Mouse (Mus musculus): Measurements from ENCODE around the gene Atp1a1. TPM values are rescaled to one million over a fixed set of nuclear protein-coding genes. Genes with fewer than 3 reads are reported as not detected.

Atp1a1 gene
- polyA plus RNA-seq, 1 experiment from 2014 or later, result 150 TPM

- no peaks in the 10 kb centered on the region for H3K4me1 ChIP-seq (ENCODE audit: insufficient read depth)
- DNase-seq, result no peak
- WGBS, result 61% methylated on average over 1 of the region's 1 CpGs
- H3K4me3 ChIP-seq (ENCODE audit: low read depth, low read length), result no peak overlapping the region
- H3K27ac ChIP-seq (ENCODE audit: low read depth), result no peak overlapping the region
- ATAC-seq (ENCODE audit: insufficient read depth), result no peak
- no peaks in the 10 kb centered on the region for H3K36me3 ChIP-seq (ENCODE audit: insufficient read depth)
- H3K9me3 ChIP-seq (ENCODE audit: low read depth, low read length), result no peaks in the 10 kb centered on the region
- no peaks in the 10 kb centered on the region for H3K27me3 ChIP-seq (ENCODE audit: insufficient read depth, low read length)
- TF ChIP-seq CTCF (IDR thresholded peaks at IDR 0.05; ENCODE audit: low read depth), result no peak
- no peak overlapping the region for H3K9ac ChIP-seq
- no peak overlapping the region for H3K4me2 ChIP-seq
These were observed 41.2 kb upstream of the Atp1a1 start for GRCm38 (mm10) chr3:101645569-101646106.

GRCm38 (mm10) chr3:101644062-101644802, 39.7 kb upstream of the Atp1a1 start:
- H3K4me3 ChIP-seq (ENCODE audit: low read depth, low read length), result no peak overlapping the region
- H3K4me2 ChIP-seq, result no peak overlapping the region
- DNase-seq (no peak), ATAC-seq (ENCODE audit: insufficient read depth) (no peak)
- no peak overlapping the region for H3K27ac ChIP-seq (ENCODE audit: low read depth)
- H3K9me3 ChIP-seq (ENCODE audit: low read depth, low read length), result no peaks in the 10 kb centered on the region
- 57% methylated on average over 4 of the region's 4 CpGs for WGBS
- no peak for TF ChIP-seq CTCF (IDR thresholded peaks at IDR 0.05; ENCODE audit: low read depth)
- no peaks in the 10 kb centered on the region for H3K27me3 ChIP-seq (ENCODE audit: insufficient read depth, low read length)
- no peaks in the 10 kb centered on the region for H3K36me3 ChIP-seq (ENCODE audit: insufficient read depth)
- H3K4me1 ChIP-seq (ENCODE audit: insufficient read depth), result no peaks in the 10 kb centered on the region
- H3K9ac ChIP-seq, result no peak overlapping the region

GRCm38 (mm10) chr3:101643264-101643663, 38.8 kb upstream of the Atp1a1 start:
- ATAC-seq (ENCODE audit: insufficient read depth), result no peak

GRCm38 (mm10) chr3:101638223-101638622, 33.7 kb upstream of the Atp1a1 start:
- no peaks in the 10 kb centered on the region for H3K27me3 ChIP-seq (ENCODE audit: insufficient read depth, low read length)
- no peaks in the 10 kb centered on the region for H3K9me3 ChIP-seq (ENCODE audit: low read depth, low read length)
- no peak for ATAC-seq (ENCODE audit: insufficient read depth)
- H3K36me3 ChIP-seq (ENCODE audit: insufficient read depth), result no peaks in the 10 kb centered on the region
- H3K9ac ChIP-seq, result no peak overlapping the region
- H3K4me1 ChIP-seq (ENCODE audit: insufficient read depth), result no peaks in the 10 kb centered on the region
- H3K4me3 ChIP-seq (ENCODE audit: low read depth, low read length), result no peak overlapping the region
- DNase-seq, result no peak
- no peak overlapping the region for H3K4me2 ChIP-seq
- WGBS, result 83% methylated on average over 2 of the region's 2 CpGs
- no peak for TF ChIP-seq CTCF (IDR thresholded peaks at IDR 0.05; ENCODE audit: low read depth)
- no peak overlapping the region for H3K27ac ChIP-seq (ENCODE audit: low read depth)

More at GRCm38 (mm10) chr3:101643264-101643663, 38.8 kb upstream of the Atp1a1 start:
- Histone ChIP-seq H3K9me3 (ENCODE audit: low read depth, low read length) (no peaks in the 10 kb centered on the region), H3K27me3 (ENCODE audit: insufficient read depth, low read length) (no peaks in the 10 kb centered on the region), H3K4me3 (ENCODE audit: low read depth, low read length) (no peak overlapping the region), H3K4me2 (no peak overlapping the region), H3K36me3 (ENCODE audit: insufficient read depth) (no peaks in the 10 kb centered on the region), H3K9ac (no peak overlapping the region), H3K4me1 (ENCODE audit: insufficient read depth) (no peaks in the 10 kb centered on the region), H3K27ac (ENCODE audit: low read depth) (no peak overlapping the region)
- no peak for DNase-seq
- TF ChIP-seq CTCF (IDR thresholded peaks at IDR 0.05; ENCODE audit: low read depth), result no peak
- 82% methylated on average over 2 of the region's 2 CpGs for WGBS

- Histone ChIP-seq H3K4me1 (ENCODE audit: insufficient read depth) (no peaks in the 10 kb centered on the region), H3K27me3 (ENCODE audit: insufficient read depth, low read length) (no peaks in the 10 kb centered on the region), H3K36me3 (ENCODE audit: insufficient read depth) (no peaks in the 10 kb centered on the region), H3K27ac (ENCODE audit: low read depth) (no peak overlapping the region), H3K4me2 (no peak overlapping the region), H3K9me3 (ENCODE audit: low read depth, low read length) (no peaks in the 10 kb centered on the region), H3K9ac (no peak overlapping the region), H3K4me3 (ENCODE audit: low read depth, low read length) (no peak overlapping the region)
- ATAC-seq (ENCODE audit: insufficient read depth) (no peak), DNase-seq (no peak)
- no peak for TF ChIP-seq CTCF (IDR thresholded peaks at IDR 0.05; ENCODE audit: low read depth)
- WGBS, result 89% methylated on average over 7 of the region's 7 CpGs
These were observed 32.0 kb upstream of the Atp1a1 start for GRCm38 (mm10) chr3:101636510-101636909.

- no peaks in the 10 kb centered on the region for H3K4me1 ChIP-seq (ENCODE audit: insufficient read depth)
- ATAC-seq (ENCODE audit: insufficient read depth), result no peak
- H3K9me3 ChIP-seq (ENCODE audit: low read depth, low read length), result no peaks in the 10 kb centered on the region
- H3K4me3 ChIP-seq (ENCODE audit: low read depth, low read length), result no peak overlapping the region
- no peak overlapping the region for H3K27ac ChIP-seq (ENCODE audit: low read depth)
- WGBS, result 77% methylated on average over 2 of the region's 2 CpGs
- H3K9ac ChIP-seq, result no peak overlapping the region
- TF ChIP-seq CTCF (IDR thresholded peaks at IDR 0.05; ENCODE audit: low read depth), result no peak
- no peak for DNase-seq
- H3K36me3 ChIP-seq (ENCODE audit: insufficient read depth), result no peaks in the 10 kb centered on the region
- no peaks in the 10 kb centered on the region for H3K27me3 ChIP-seq (ENCODE audit: insufficient read depth, low read length)
- no peak overlapping the region for H3K4me2 ChIP-seq
These were observed 31.6 kb upstream of the Atp1a1 start for GRCm38 (mm10) chr3:101636086-101636485.

- Histone ChIP-seq H3K4me2 (no peak overlapping the region), H3K27ac (ENCODE audit: low read depth) (no peak overlapping the region), H3K27me3 (ENCODE audit: insufficient read depth, low read length) (no peaks in the 10 kb centered on the region), H3K4me1 (ENCODE audit: insufficient read depth) (no peaks in the 10 kb centered on the region), H3K4me3 (ENCODE audit: low read depth, low read length) (no peak overlapping the region), H3K9ac (no peak overlapping the region), H3K36me3 (ENCODE audit: insufficient read depth) (no peaks in the 10 kb centered on the region), H3K9me3 (ENCODE audit: low read depth, low read length) (no peaks in the 10 kb centered on the region)
- ATAC-seq (ENCODE audit: insufficient read depth), result no peak
- TF ChIP-seq CTCF (IDR thresholded peaks at IDR 0.05; ENCODE audit: low read depth), result no peak
- DNase-seq, result no peak
- 74% methylated on average over 9 of the region's 9 CpGs for WGBS
These were observed 29.8 kb upstream of the Atp1a1 start for GRCm38 (mm10) chr3:101634141-101634900.
